26 mouse cellular contexts compared by ENCODE assay signal in the genomic region with DNA sequence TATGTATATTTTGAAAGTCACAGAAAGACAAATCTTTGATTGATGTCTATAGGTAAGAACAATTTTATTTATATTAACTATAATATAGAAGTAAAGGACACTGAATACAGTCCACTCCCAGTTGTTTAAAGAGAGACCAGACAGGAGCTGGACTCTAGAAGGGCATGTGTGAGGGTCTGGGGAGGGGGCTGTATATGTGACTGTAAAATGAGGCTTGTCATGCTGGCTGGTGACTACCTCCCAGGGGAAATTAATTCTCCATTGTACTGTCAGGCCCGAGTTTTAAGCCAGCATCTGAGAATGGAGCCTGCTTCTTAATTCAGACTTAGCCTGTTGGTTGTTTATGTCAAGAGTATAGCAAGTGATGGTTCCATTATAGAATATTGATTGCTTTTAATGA.
"Had no signal": no experiment of that assay in that cellular context is flagged by ENCODE, and none has a peak within 500 bp of the region (broad histone marks: within the 10 kb centered on the region; RNA-seq: fewer than 3 reads in every experiment).

No protein-coding gene starts in this region.

- H3K4me1 ChIP-seq: heart, embryonic 10.5 days; heart, embryonic 12.5 days; hindbrain, embryonic 10.5 days; intestine, embryonic 15.5 days; limb, embryonic 10.5 days; limb, embryonic 12.5 days; liver, embryonic 13.5 days had no signal

- H3K4me2 ChIP-seq: heart, embryonic 12.5 days; hindbrain, embryonic 14.5 days; intestine, embryonic 15.5 days; limb, embryonic 12.5 days; liver, embryonic 11.5 days; liver, embryonic 13.5 days had no signal

- H3K9me3 ChIP-seq: heart, embryonic 10.5 days; heart, embryonic 12.5 days; hindbrain, embryonic 10.5 days; intestine, embryonic 15.5 days; limb, embryonic 10.5 days; limb, embryonic 12.5 days had no signal

- ATAC-seq: hindbrain, embryonic 16.5 days; inflammation-experienced regulatory T-cells, adult 6 months; intestine, embryonic 15.5 days; intestine, postnatal 0 days had no signal

- H3K27me3 ChIP-seq: heart, embryonic 12.5 days; intestine, embryonic 15.5 days; limb, embryonic 12.5 days; liver, embryonic 13.5 days had no signal

- H3K9ac ChIP-seq: heart, embryonic 12.5 days; hindbrain, embryonic 14.5 days; intestine, embryonic 15.5 days; limb, embryonic 12.5 days; liver, embryonic 13.5 days had no signal

- H3K36me3 ChIP-seq: heart, embryonic 10.5 days; heart, embryonic 12.5 days; hindbrain, embryonic 10.5 days; intestine, embryonic 15.5 days; limb, embryonic 10.5 days; limb, embryonic 12.5 days; liver, embryonic 13.5 days had no signal

- H3K27ac ChIP-seq: gastrocnemius, adult 2 months; heart, adult 2 months; heart, embryonic 10.5 days; hindbrain, embryonic 10.5 days; hindbrain, embryonic 14.5 days; intestine, embryonic 15.5 days; layer of hippocampus, adult 2 months; left cerebral cortex, adult 2 months; limb, embryonic 10.5 days; limb, embryonic 12.5 days; liver, embryonic 13.5 days had no signal

- H3K4me3 ChIP-seq: gastrocnemius, adult 2 months; heart, adult 2 months; heart, embryonic 10.5 days; heart, embryonic 12.5 days; hindbrain, embryonic 10.5 days; intestine, embryonic 15.5 days; layer of hippocampus, adult 2 months; left cerebral cortex, adult 2 months; limb, embryonic 10.5 days; limb, embryonic 12.5 days; liver, embryonic 13.5 days had no signal

- DNase-seq: gastrocnemius, adult 2 months; gastrocnemius, postnatal 10 days; gastrocnemius, postnatal 25 days; heart, adult 2 months; heart, postnatal 10 days; heart, postnatal 4 days; kidney, adult 18-20 months; kidney, adult 8-10 months; kidney, postnatal 10 days; kidney, postnatal 25 days; kidney, postnatal 4 days; liver; liver, embryonic 13.5 days had no signal
